Mouse (Mus musculus): ENCODE measurements around the gene Crybg1.
"Not testable (repeated sequence)": the region's sequence is repeated elsewhere in the genome, so short reads cannot be mapped to it uniquely, and the experiment has no call there.

The Crybg1 gene

GRCm38 (mm10) chr10:44006815-44007214, 141.8 kb downstream of the Crybg1 start:
- DNase-seq (ENCODE audit: extremely low read depth, low read depth, low spot score), result no peak

- DNase-seq (ENCODE audit: extremely low read depth, low read depth, low spot score), result no peak
These were observed 142.7 kb downstream of the Crybg1 start for GRCm38 (mm10) chr10:44005677-44006641.

- no peak for DNase-seq (ENCODE audit: extremely low read depth, low read depth, low spot score)
These were observed 144.4 kb downstream of the Crybg1 start for GRCm38 (mm10) chr10:44004221-44004751.

- no peak for DNase-seq (ENCODE audit: extremely low read depth, low read depth, low spot score)
These were observed 145.0 kb downstream of the Crybg1 start for GRCm38 (mm10) chr10:44003551-44004151.

GRCm38 (mm10) chr10:44002995-44003524, 145.6 kb downstream of the Crybg1 start:
- no peak for DNase-seq (ENCODE audit: extremely low read depth, low read depth, low spot score)

GRCm38 (mm10) chr10:44002004-44002940, 146.4 kb downstream of the Crybg1 start:
- no peak for DNase-seq (ENCODE audit: extremely low read depth, low read depth, low spot score)

GRCm38 (mm10) chr10:44000156-44000865, 148.3 kb downstream of the Crybg1 start:
- DNase-seq (ENCODE audit: extremely low read depth, low read depth, low spot score), result no peak

- DNase-seq (ENCODE audit: extremely low read depth, low read depth, low spot score), result no peak
These were observed 150.1 kb downstream of the Crybg1 start for GRCm38 (mm10) chr10:43998503-43999082.

GRCm38 (mm10) chr10:43998023-43998422, 150.6 kb downstream of the Crybg1 start:
- DNase-seq (ENCODE audit: extremely low read depth, low read depth, low spot score), result no peak

GRCm38 (mm10) chr10:43997276-43997675, 151.4 kb downstream of the Crybg1 start:
- DNase-seq (ENCODE audit: extremely low read depth, low read depth, low spot score), result no peak

- no peak for DNase-seq (ENCODE audit: extremely low read depth, low read depth, low spot score)
These were observed 152.6 kb downstream of the Crybg1 start for GRCm38 (mm10) chr10:43995858-43996650.

- DNase-seq (ENCODE audit: extremely low read depth, low read depth, low spot score), result no peak
These were observed 155.5 kb downstream of the Crybg1 start for GRCm38 (mm10) chr10:43993198-43993597.

- no peak for DNase-seq (ENCODE audit: extremely low read depth, low read depth, low spot score)
These were observed 156.1 kb downstream of the Crybg1 start for GRCm38 (mm10) chr10:43992506-43992905.

- DNase-seq (ENCODE audit: extremely low read depth, low read depth, low spot score), result no peak
These were observed 157.4 kb downstream of the Crybg1 start for GRCm38 (mm10) chr10:43991268-43991667.

GRCm38 (mm10) chr10:43983866-43984265, 164.8 kb downstream of the Crybg1 start:
- DNase-seq (ENCODE audit: extremely low read depth, low read depth, low spot score), result no peak

GRCm38 (mm10) chr10:43983241-43983640, 165.4 kb downstream of the Crybg1 start:
- DNase-seq (ENCODE audit: extremely low read depth, low read depth, low spot score), result no peak

GRCm38 (mm10) chr10:43982470-43982869, 166.2 kb downstream of the Crybg1 start:
- no peak for DNase-seq (ENCODE audit: extremely low read depth, low read depth, low spot score)

GRCm38 (mm10) chr10:43980742-43981141, 167.9 kb downstream of the Crybg1 start:
- DNase-seq (ENCODE audit: extremely low read depth, low read depth, low spot score), result not testable (repeated sequence)

- DNase-seq (ENCODE audit: extremely low read depth, low read depth, low spot score), result no peak
These were observed 168.6 kb downstream of the Crybg1 start for GRCm38 (mm10) chr10:43980080-43980479.

Measured in fat pad, adult 2 months (tissue).